Mouse (Mus musculus): ENCODE results near the gene Gorasp2. TPM values are rescaled to one million over a fixed set of nuclear protein-coding genes. Genes with fewer than 3 reads are reported as not detected.

Gene Gorasp2
- total RNA-seq, 2 experiments from 2014 or later: 61.5 to 62.8 TPM

- no peak for DNase-seq
- intact Hi-C loops (cut with DNase I): no loop called here
Measured at GRCm38 (mm10) chr2:70657083-70657482, 4.3 kb upstream of the Gorasp2 start.

GRCm38 (mm10) chr2:70661715-70662495 lies 529 bp downstream of the Gorasp2 start, which contains the start of gene Gm26558:
Gene Gm26558 (minus strand): TSS chr2:70662108.
- intact Hi-C loops (cut with DNase I): loop anchor here (5.0 kb wide), 1 partner anchor 165 kb away; the partner anchor contains the start of gene Tlk1
- peak in 1 of 2 experiments; percentile 13 for DNase-seq

- no peak for DNase-seq
- intact Hi-C loops (cut with DNase I): loop anchor here (5.0 kb wide), 1 partner anchor 164 kb away; the partner anchor contains the start of gene Tlk1
Measured at GRCm38 (mm10) chr2:70663764-70664163, 2.4 kb downstream of the Gorasp2 start.

GRCm38 (mm10) chr2:70667016-70667415 lies 5.6 kb downstream of the Gorasp2 start:
- no peak for DNase-seq
- intact Hi-C loops (cut with DNase I): no loop called here

- DNase-seq: no peak
- intact Hi-C loops (cut with DNase I): no loop called here
Measured at GRCm38 (mm10) chr2:70669241-70669640, 7.9 kb downstream of the Gorasp2 start.

- intact Hi-C loops (cut with DNase I): no loop called here
Measured at GRCm38 (mm10) chr2:70669896-70670295, 8.5 kb downstream of the Gorasp2 start.

GRCm38 (mm10) chr2:70672476-70672875 lies 11.1 kb downstream of the Gorasp2 start:
- intact Hi-C loops (cut with DNase I): no loop called here
- DNase-seq: no peak

More at GRCm38 (mm10) chr2:70669896-70670295, 8.5 kb downstream of the Gorasp2 start:
- no peak for DNase-seq

GRCm38 (mm10) chr2:70673445-70674126 lies 12.2 kb downstream of the Gorasp2 start:
- DNase-seq: no peak
- intact Hi-C loops (cut with DNase I): no loop called here

- intact Hi-C loops (cut with DNase I): no loop called here
- no peak for DNase-seq
Measured at GRCm38 (mm10) chr2:70682324-70682723, 20.9 kb downstream of the Gorasp2 start.

- intact Hi-C loops (cut with DNase I): no loop called here
- DNase-seq: no peak
Measured at GRCm38 (mm10) chr2:70688454-70689078, 27.2 kb downstream of the Gorasp2 start.

GRCm38 (mm10) chr2:70690195-70690594 lies 28.8 kb downstream of the Gorasp2 start:
- no peak for DNase-seq
- intact Hi-C loops (cut with DNase I): no loop called here

- no peak for DNase-seq
- intact Hi-C loops (cut with DNase I): no loop called here
Measured at GRCm38 (mm10) chr2:70695712-70696111, 34.3 kb downstream of the Gorasp2 start.

- no peak for DNase-seq
- intact Hi-C loops (cut with DNase I): loop anchor here (5.0 kb wide), 1 partner anchor 121 kb away; no protein-coding TSS in a partner anchor
Measured at GRCm38 (mm10) chr2:70700851-70701250, 39.5 kb downstream of the Gorasp2 start.

- intact Hi-C loops (cut with DNase I): loop anchor here (5.0 kb wide), 1 partner anchor 121 kb away; no protein-coding TSS in a partner anchor
- DNase-seq: no peak
Measured at GRCm38 (mm10) chr2:70701571-70701970, 40.2 kb downstream of the Gorasp2 start.

GRCm38 (mm10) chr2:70702403-70702802 lies 41.0 kb downstream of the Gorasp2 start:
- DNase-seq: no peak
- intact Hi-C loops (cut with DNase I): loop anchor here (5.0 kb wide), 1 partner anchor 120 kb away; no protein-coding TSS in a partner anchor

- intact Hi-C loops (cut with DNase I): no loop called here
Measured at GRCm38 (mm10) chr2:70708986-70709730, 47.8 kb downstream of the Gorasp2 start.

GRCm38 (mm10) chr2:70710236-70710635 lies 48.9 kb downstream of the Gorasp2 start:
- intact Hi-C loops (cut with DNase I): no loop called here
- DNase-seq: no peak

More at GRCm38 (mm10) chr2:70708986-70709730, 47.8 kb downstream of the Gorasp2 start:
- no peak for DNase-seq

- intact Hi-C loops (cut with DNase I): no loop called here
- DNase-seq: no peak
Measured at GRCm38 (mm10) chr2:70710878-70711277, 49.5 kb downstream of the Gorasp2 start.

- DNase-seq: no peak
- intact Hi-C loops (cut with DNase I): no loop called here
Measured at GRCm38 (mm10) chr2:70723610-70724243, 62.4 kb downstream of the Gorasp2 start.

- intact Hi-C loops (cut with DNase I): no loop called here
Measured at GRCm38 (mm10) chr2:70727089-70727488, 65.7 kb downstream of the Gorasp2 start.

More at GRCm38 (mm10) chr2:70727089-70727488, 65.7 kb downstream of the Gorasp2 start:
- no peak for DNase-seq
